21 mouse cellular contexts compared by ENCODE assay signal in the genomic region with DNA sequence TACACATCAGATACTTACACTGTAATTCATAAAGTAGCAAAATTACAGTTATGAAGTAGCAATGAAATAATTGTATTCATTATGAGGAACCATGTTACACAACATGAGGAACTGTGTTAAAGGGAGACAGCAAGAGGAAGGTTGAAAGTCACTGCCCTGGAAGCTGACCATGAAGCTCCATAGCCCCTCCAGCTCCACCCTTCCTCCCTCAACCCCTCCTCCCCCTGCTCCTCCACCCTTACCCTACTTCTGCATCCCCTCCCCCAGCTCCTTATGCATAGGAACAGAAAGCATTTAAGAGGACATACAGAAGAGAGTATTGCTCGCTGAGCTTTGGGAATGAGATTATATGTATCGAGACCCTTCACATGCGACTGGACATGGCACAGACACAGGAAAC. TPM values are rescaled to one million over a fixed set of nuclear protein-coding genes. Genes with fewer than 3 reads are reported as not detected.
DNase-seq lines count a peak whose midpoint lies in the region; ATAC-seq and TF ChIP-seq lines count a peak whose summit lies in the region.
"Had no signal": no experiment of that assay in that cellular context is flagged by ENCODE, and none has a peak within 500 bp of the region (broad histone marks: within the 10 kb centered on the region; RNA-seq: fewer than 3 reads in every experiment).

No protein-coding gene starts in this region.

- no peak for TF ChIP-seq POLR2A in bone marrow, adult 2 months (IDR thresholded peaks at IDR 0.05; ENCODE audit: borderline replicate concordance, control insufficient read depth, low read depth, low read length)

- H3K27ac ChIP-seq in bone marrow, adult 2 months (ENCODE audit: control insufficient read depth, insufficient read depth, low read depth, low read length, poor library complexity): peak overlapping the region; percentile 92; the same call in 1 of the 2 replicates
- H3K27ac ChIP-seq in liver, embryonic 15.5 days (replicated peaks): no peak overlapping the region
- H3K27ac ChIP-seq in limb, embryonic 10.5 days: no peak overlapping the region
- H3K27ac ChIP-seq in hindbrain, embryonic 12.5 days: no peak overlapping the region
- H3K27ac ChIP-seq: embryonic facial prominence, embryonic 12.5 days; forebrain, embryonic 15.5 days; layer of hippocampus, adult 2 months had no signal

- intact Hi-C loops in heart, postnatal 10 days (cut with DNase I): no loop called here

- no peak overlapping the region for H3K4me2 ChIP-seq in liver, embryonic 15.5 days
- no peak overlapping the region for H3K4me2 ChIP-seq in hindbrain, embryonic 12.5 days (replicated peaks)
- H3K4me2 ChIP-seq: embryonic facial prominence, embryonic 12.5 days; forebrain, embryonic 15.5 days; heart, embryonic 11.5 days had no signal

- peak; percentile 97 for DNase-seq in heart, adult 11 months
- no peak for DNase-seq in heart, postnatal 10 days
- no peak for DNase-seq in gastrocnemius, adult 8-10 months (ENCODE audit: low spot score in 2 of 2)
- DNase-seq in limb, embryonic 10.5 days (ENCODE audit: low spot score): no peak
- DNase-seq: adrenal gland, adult 2 months; cerebellum, adult 11-12 months; gastrocnemius, postnatal 10 days; kidney, adult 11 months; kidney, postnatal 10 days; midbrain, embryonic 14.5 days had no signal

- H3K4me1 ChIP-seq in bone marrow, adult 2 months (ENCODE audit: control insufficient read depth, insufficient read depth, low read length): peaks cover 13% of the 10 kb centered on the region
- H3K4me1 ChIP-seq in liver, embryonic 15.5 days (replicated peaks): 0 out of 2 replicates have a peak, but pooled peaks cover 3% of the 10 kb centered on the region
- H3K4me1 ChIP-seq in limb, embryonic 10.5 days: no peaks in the 10 kb centered on the region
- H3K4me1 ChIP-seq in hindbrain, embryonic 12.5 days: no peaks in the 10 kb centered on the region
- H3K4me1 ChIP-seq: embryonic facial prominence, embryonic 12.5 days; forebrain, embryonic 15.5 days had no signal

- peaks cover 15% of the 10 kb centered on the region for H3K36me3 ChIP-seq in liver, embryonic 15.5 days (replicated peaks)
- H3K36me3 ChIP-seq in limb, embryonic 10.5 days: no peaks in the 10 kb centered on the region
- no peaks in the 10 kb centered on the region for H3K36me3 ChIP-seq in hindbrain, embryonic 12.5 days
- H3K36me3 ChIP-seq: forebrain, embryonic 15.5 days had no signal

- WGBS in bone marrow, adult 2 months: 63% methylated on average over 3 of the region's 3 CpGs
- WGBS in liver, embryonic 15.5 days (ENCODE audit: insufficient replicate concordance): 85% methylated on average over 3 of the region's 3 CpGs
- WGBS in limb, embryonic 10.5 days: 95% methylated on average over 3 of the region's 3 CpGs
- WGBS in hindbrain, embryonic 12.5 days: 94% methylated on average over 3 of the region's 3 CpGs

- H3K9ac ChIP-seq in liver, embryonic 15.5 days: no peak overlapping the region
- no peak overlapping the region for H3K9ac ChIP-seq in hindbrain, embryonic 12.5 days
- H3K9ac ChIP-seq: embryonic facial prominence, embryonic 12.5 days; forebrain, embryonic 15.5 days had no signal

- H3K9me3 ChIP-seq in liver, embryonic 15.5 days (replicated peaks): no peaks in the 10 kb centered on the region
- no peaks in the 10 kb centered on the region for H3K9me3 ChIP-seq in limb, embryonic 10.5 days (replicated peaks)
- no peaks in the 10 kb centered on the region for H3K9me3 ChIP-seq in hindbrain, embryonic 12.5 days (replicated peaks)
- H3K9me3 ChIP-seq: embryonic facial prominence, embryonic 12.5 days; forebrain, embryonic 15.5 days had no signal

- no peak for TF ChIP-seq CTCF in bone marrow, adult 2 months (IDR thresholded peaks at IDR 0.05; ENCODE audit: control insufficient read depth, insufficient read depth, low read length)

- peak; percentile 20; the same call in 1 of the 2 replicates for ATAC-seq in liver, embryonic 15.5 days (ENCODE audit: insufficient read depth)
- peak; percentile 69 for ATAC-seq in megakaryocyte progenitor cell, adult 5-6 weeks (replicated peaks; ENCODE audit: poor library complexity)
- no peak for ATAC-seq in hindbrain, embryonic 12.5 days (ENCODE audit: low FRiP score)
- ATAC-seq: forebrain, embryonic 15.5 days; hindbrain, embryonic 16.5 days had no signal

- no peak overlapping the region for H3K4me3 ChIP-seq in bone marrow, adult 2 months (replicated peaks; ENCODE audit: control insufficient read depth, low read depth, low read length)
- H3K4me3 ChIP-seq in liver, embryonic 15.5 days (replicated peaks): no peak overlapping the region
- no peak overlapping the region for H3K4me3 ChIP-seq in limb, embryonic 10.5 days
- H3K4me3 ChIP-seq in hindbrain, embryonic 12.5 days: no peak overlapping the region
- H3K4me3 ChIP-seq: embryonic facial prominence, embryonic 12.5 days; forebrain, embryonic 15.5 days; layer of hippocampus, adult 2 months had no signal

- H3K27me3 ChIP-seq in liver, embryonic 15.5 days: no peaks in the 10 kb centered on the region
- no peaks in the 10 kb centered on the region for H3K27me3 ChIP-seq in limb, embryonic 10.5 days (ENCODE audit: low read depth, poor library complexity, severe bottlenecking)
- no peaks in the 10 kb centered on the region for H3K27me3 ChIP-seq in hindbrain, embryonic 12.5 days
- H3K27me3 ChIP-seq: embryonic facial prominence, embryonic 12.5 days; forebrain, embryonic 15.5 days had no signal

RNA-seq across cellular contexts. Expression of a gene that starts 10.0 kb away (rescaled TPM):
- total RNA-seq in heart, postnatal 10 days (2021): 1 to 10 TPM; 3.1 to 4.3 TPM
- 1.1 TPM in 1 of 2 replicates, not detected in the other for polyA plus RNA-seq in bone marrow, adult 2 months (2011; ENCODE audit: insufficient read depth, insufficient read length, low replicate concordance, missing spikeins)
- 0.26 and 0.39 TPM in 2 replicates for polyA plus RNA-seq in liver, embryonic 15.5 days (2015; fragmentation: Nextera tagmentation; extraction: Ambion mirVana)
- total RNA-seq in megakaryocyte progenitor cell, adult 5-6 weeks (2015): 1.5 and 1.7 TPM in 2 replicates
- 0.10 and 1.1 TPM in 2 replicates for total RNA-seq in megakaryocyte progenitor cell, adult 5-6 weeks (2017)
- under 1 TPM; 0.22 to 0.64 (median 0.42) TPM for total RNA-seq in gastrocnemius, adult 8-10 months (2022)
- 0.20 TPM in 2 replicates for polyA plus RNA-seq in limb, embryonic 10.5 days (2016; fragmentation: Nextera tagmentation; extraction: Ambion mirVana)
- polyA plus RNA-seq in hindbrain, embryonic 12.5 days (2016; fragmentation: Nextera tagmentation; extraction: Ambion mirVana): 0.48 and 0.71 TPM in 2 replicates

RNA-seq across cellular contexts. Expression of a gene that starts 35.7 kb away (rescaled TPM):
- total RNA-seq in heart, postnatal 10 days (2021): not detected
- polyA plus RNA-seq in bone marrow, adult 2 months (2011; ENCODE audit: insufficient read depth, insufficient read length, low replicate concordance, missing spikeins): not detected in 2 replicates
- 0.12 and 0.15 TPM in 2 replicates for polyA plus RNA-seq in liver, embryonic 15.5 days (2015; fragmentation: Nextera tagmentation; extraction: Ambion mirVana)
- 0.22 TPM in 1 of 2 replicates, not detected in the other for total RNA-seq in megakaryocyte progenitor cell, adult 5-6 weeks (2015)
- total RNA-seq in megakaryocyte progenitor cell, adult 5-6 weeks (2017): not detected in 2 replicates
- total RNA-seq in gastrocnemius, adult 8-10 months (2022): under 1 TPM in 1 of 4 experiments, not detected in 3; 0.90 TPM
- polyA plus RNA-seq in limb, embryonic 10.5 days (2016; fragmentation: Nextera tagmentation; extraction: Ambion mirVana): 1.6 TPM in 2 replicates
- 6.2 and 8.7 TPM in 2 replicates for polyA plus RNA-seq in hindbrain, embryonic 12.5 days (2016; fragmentation: Nextera tagmentation; extraction: Ambion mirVana)
- total RNA-seq: heart, postnatal 25 days; MEL had no signal

RNA-seq across cellular contexts. Expression of a gene that starts 56.5 kb away (rescaled TPM):
- total RNA-seq in heart, postnatal 10 days (2021): 100 to 1,000 TPM; 126 to 144 TPM
- polyA plus RNA-seq in bone marrow, adult 2 months (2011; ENCODE audit: insufficient read depth, insufficient read length, low replicate concordance, missing spikeins): 11.5 and 27.9 TPM in 2 replicates
- polyA plus RNA-seq in liver, embryonic 15.5 days (2015; fragmentation: Nextera tagmentation; extraction: Ambion mirVana): 5.8 and 6.8 TPM in 2 replicates
- 39.8 and 45.7 TPM in 2 replicates for total RNA-seq in megakaryocyte progenitor cell, adult 5-6 weeks (2015)
- 30.7 and 34.1 TPM in 2 replicates for total RNA-seq in megakaryocyte progenitor cell, adult 5-6 weeks (2017)
- total RNA-seq in gastrocnemius, adult 8-10 months (2022): 1 to 10 TPM; 6.4 to 9.3 (median 7.5) TPM
- polyA plus RNA-seq in limb, embryonic 10.5 days (2016; fragmentation: Nextera tagmentation; extraction: Ambion mirVana): 2.7 and 8.2 TPM in 2 replicates
- polyA plus RNA-seq in hindbrain, embryonic 12.5 days (2016; fragmentation: Nextera tagmentation; extraction: Ambion mirVana): 13.2 and 14.0 TPM in 2 replicates
